Mouse (Mus musculus): Measurements from ENCODE around the gene Clec2l. TPM values are rescaled to one million over a fixed set of nuclear protein-coding genes. Genes with fewer than 3 reads are reported as not detected.

Clec2l gene
- total and polyA plus RNA-seq, 2 experiments from 2014 or later, result 49.8 to 92.8 TPM

DNA sequence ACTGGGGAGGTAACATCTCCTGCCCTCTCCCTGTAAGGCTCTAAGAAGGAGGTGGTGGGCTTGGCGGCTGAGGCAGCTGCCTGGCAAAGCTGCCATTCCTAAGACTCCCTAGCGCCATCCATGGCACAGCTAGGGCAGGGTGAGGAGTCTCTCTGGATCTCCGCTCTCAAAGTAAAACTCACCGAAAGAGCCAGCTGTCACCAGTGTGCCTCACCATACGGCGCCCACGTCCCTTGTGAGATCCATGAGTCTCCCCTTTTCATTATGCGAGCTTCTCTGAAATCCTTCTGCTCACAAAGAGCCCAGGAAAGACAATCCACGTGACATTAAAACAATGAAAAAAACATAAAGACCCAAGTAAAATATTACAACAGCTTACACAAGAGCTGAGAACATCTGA, 33.7 kb downstream of the Clec2l start:
- Histone ChIP-seq H3K27me3 (ENCODE audit: insufficient read depth, low read length) (no peaks in the 10 kb centered on the region), H3K9me3 (ENCODE audit: low read length) (no peaks in the 10 kb centered on the region), H3K4me2 (ENCODE audit: low read depth) (no peak overlapping the region), H3K4me1 (ENCODE audit: insufficient read depth) (no peaks in the 10 kb centered on the region), H3K4me3 (ENCODE audit: low read depth, low read length) (no peak overlapping the region), H3K9ac (no peak overlapping the region), H3K27ac (ENCODE audit: low read depth, low read length) (no peak overlapping the region), H3K36me3 (ENCODE audit: insufficient read depth) (peaks cover 51% of the 10 kb centered on the region)
- ATAC-seq (peak; percentile 16; the same call in 1 of the 2 replicates), DNase-seq (peak; percentile 17)
- 75% methylated on average over 9 of the region's 9 CpGs for WGBS
- no peak for TF ChIP-seq CTCF (IDR thresholded peaks at IDR 0.05; ENCODE audit: low read depth)

DNA sequence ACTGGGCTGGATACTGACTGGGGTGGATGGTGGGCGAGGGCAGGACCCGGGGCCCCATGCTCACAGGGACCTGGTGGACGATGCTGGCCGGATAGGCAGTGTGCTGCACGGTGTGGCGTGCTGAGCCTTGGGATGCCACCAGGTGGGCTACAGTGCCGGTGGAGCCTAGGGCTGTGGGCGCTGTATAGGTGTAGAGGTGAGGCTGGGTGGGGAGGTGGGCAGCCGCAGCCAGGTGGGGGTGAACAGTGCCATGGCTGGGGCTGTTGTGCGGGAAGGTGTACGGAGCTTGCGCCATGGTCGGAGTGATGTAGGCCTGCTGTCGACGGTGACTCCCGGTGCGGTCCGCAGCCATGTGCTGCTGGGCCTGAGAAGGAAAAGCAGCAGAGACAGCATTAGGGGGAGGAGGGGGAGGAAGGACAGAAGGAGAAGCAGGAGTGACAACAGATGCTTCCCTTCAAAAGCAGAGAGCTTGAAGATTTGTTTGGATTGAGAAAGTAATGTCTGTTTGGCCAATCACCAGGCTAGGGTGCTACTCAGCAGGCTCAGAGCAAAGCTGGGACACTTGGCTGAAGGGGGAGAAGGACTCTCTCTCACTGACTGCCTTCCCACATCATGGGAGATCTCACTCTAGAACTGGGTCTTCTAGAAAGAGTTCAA, 35.5 kb downstream of the Clec2l start:
- no peaks in the 10 kb centered on the region for H3K9me3 ChIP-seq (ENCODE audit: low read length)
- no peaks in the 10 kb centered on the region for H3K4me1 ChIP-seq (ENCODE audit: insufficient read depth)
- H3K36me3 ChIP-seq (ENCODE audit: insufficient read depth), result peaks cover 68% of the 10 kb centered on the region
- H3K4me2 ChIP-seq (ENCODE audit: low read depth), result no peak overlapping the region
- 95% methylated on average over 18 of the region's 18 CpGs for WGBS
- H3K9ac ChIP-seq, result no peak overlapping the region
- TF ChIP-seq CTCF (IDR thresholded peaks at IDR 0.05; ENCODE audit: low read depth), result no peak
- ATAC-seq, result no peak
- no peak overlapping the region for H3K27ac ChIP-seq (ENCODE audit: low read depth, low read length)
- DNase-seq, result peak; percentile 14
- no peak overlapping the region for H3K4me3 ChIP-seq (ENCODE audit: low read depth, low read length)
- no peaks in the 10 kb centered on the region for H3K27me3 ChIP-seq (ENCODE audit: insufficient read depth, low read length)

DNA sequence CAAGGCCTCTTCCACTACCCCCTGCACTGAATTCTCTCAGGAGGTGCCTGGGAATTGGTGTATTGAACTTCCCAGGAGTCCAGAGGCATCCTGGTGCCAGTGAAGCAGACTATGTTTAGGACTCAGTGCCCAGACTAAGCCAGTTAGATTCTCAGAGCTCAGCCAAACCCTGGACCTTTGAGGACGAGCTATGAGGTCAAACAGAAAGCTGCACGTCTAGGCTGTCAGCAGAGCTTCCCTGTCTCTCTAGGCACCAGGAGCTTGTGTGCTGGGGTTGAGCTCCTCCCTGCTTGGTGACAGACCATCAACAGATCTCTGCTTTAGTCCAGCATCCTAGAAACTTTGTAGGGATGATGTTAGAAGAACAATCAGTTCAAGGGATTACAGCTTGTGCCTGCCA, 38.6 kb downstream of the Clec2l start:
- H3K4me1 ChIP-seq (ENCODE audit: insufficient read depth), result no peaks in the 10 kb centered on the region
- ATAC-seq (no peak), DNase-seq (no peak)
- no peaks in the 10 kb centered on the region for H3K27me3 ChIP-seq (ENCODE audit: insufficient read depth, low read length)
- peaks cover 66% of the 10 kb centered on the region for H3K36me3 ChIP-seq (ENCODE audit: insufficient read depth)
- TF ChIP-seq CTCF (IDR thresholded peaks at IDR 0.05; ENCODE audit: low read depth), result no peak
- no peak overlapping the region for H3K4me3 ChIP-seq (ENCODE audit: low read depth, low read length)
- no peaks in the 10 kb centered on the region for H3K9me3 ChIP-seq (ENCODE audit: low read length)
- no peak overlapping the region for H3K27ac ChIP-seq (ENCODE audit: low read depth, low read length)
- no peak overlapping the region for H3K9ac ChIP-seq
- H3K4me2 ChIP-seq (ENCODE audit: low read depth), result no peak overlapping the region
- 63% methylated on average over 2 of the region's 2 CpGs for WGBS

DNA sequence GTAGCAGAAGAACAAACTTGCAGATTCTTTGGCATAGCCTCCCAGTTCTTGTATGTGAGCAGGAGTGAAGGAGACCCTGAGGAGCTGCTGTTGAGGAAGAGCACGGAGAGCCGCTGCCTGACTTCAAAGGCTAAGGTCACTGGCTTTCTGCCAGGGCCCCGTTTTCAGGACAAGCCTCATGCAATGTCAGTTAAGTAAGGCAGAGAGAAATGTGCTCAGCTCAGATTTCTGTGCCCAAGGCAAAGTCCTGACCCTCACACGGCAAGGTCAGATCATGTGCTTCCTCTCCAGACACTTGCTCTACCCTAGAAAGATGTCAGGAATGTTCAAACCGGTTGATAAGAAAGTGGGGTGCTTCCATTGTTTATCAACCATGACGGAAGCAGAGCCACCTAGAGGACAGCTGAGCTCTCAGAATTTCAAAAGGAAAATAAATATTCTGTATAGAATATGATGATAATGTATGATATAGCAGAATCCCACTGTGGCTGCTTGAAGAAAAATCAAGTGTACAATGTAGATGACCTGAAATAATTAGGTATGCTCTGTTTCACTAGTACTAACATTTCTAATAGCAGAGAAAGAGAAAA, 40.0 kb downstream of the Clec2l start:
- Histone ChIP-seq H3K9me3 (ENCODE audit: low read length) (no peaks in the 10 kb centered on the region), H3K4me2 (ENCODE audit: low read depth) (no peak overlapping the region), H3K27me3 (ENCODE audit: insufficient read depth, low read length) (no peaks in the 10 kb centered on the region), H3K4me1 (ENCODE audit: insufficient read depth) (no peaks in the 10 kb centered on the region), H3K27ac (ENCODE audit: low read depth, low read length) (no peak overlapping the region), H3K9ac (no peak overlapping the region), H3K4me3 (ENCODE audit: low read depth, low read length) (no peak overlapping the region), H3K36me3 (ENCODE audit: insufficient read depth) (peaks cover 65% of the 10 kb centered on the region)
- ATAC-seq, result no peak
- DNase-seq, result no peak
- peak; percentile 42 for TF ChIP-seq CTCF (IDR thresholded peaks at IDR 0.05; ENCODE audit: low read depth)
- WGBS, result 67% methylated on average over 6 of the region's 6 CpGs

DNA sequence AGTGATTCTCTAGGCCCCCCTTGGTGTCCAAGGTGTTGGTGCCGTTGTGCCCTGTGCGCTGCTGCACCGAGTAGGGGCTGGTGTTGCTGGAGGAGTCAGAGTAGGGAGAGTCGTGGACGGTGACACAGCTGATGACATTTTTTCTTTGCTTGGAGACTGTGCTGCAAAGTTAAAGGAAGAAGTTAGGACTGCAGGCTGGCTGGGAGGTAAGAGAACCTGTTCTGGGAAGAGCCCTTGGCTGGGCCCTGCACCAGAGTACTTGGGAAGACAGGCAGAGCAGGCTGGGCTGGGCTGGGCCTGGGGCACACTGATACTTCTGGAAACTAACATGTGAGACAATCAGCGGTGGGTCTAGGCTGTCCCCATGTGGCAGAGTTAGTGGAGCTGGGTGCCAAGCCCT, 40.7 kb downstream of the Clec2l start:
- Histone ChIP-seq H3K27ac (ENCODE audit: low read depth, low read length) (no peak overlapping the region), H3K27me3 (ENCODE audit: insufficient read depth, low read length) (no peaks in the 10 kb centered on the region), H3K4me1 (ENCODE audit: insufficient read depth) (no peaks in the 10 kb centered on the region), H3K9ac (no peak overlapping the region), H3K4me2 (ENCODE audit: low read depth) (no peak overlapping the region), H3K9me3 (ENCODE audit: low read length) (no peaks in the 10 kb centered on the region), H3K36me3 (ENCODE audit: insufficient read depth) (peaks cover 59% of the 10 kb centered on the region), H3K4me3 (ENCODE audit: low read depth, low read length) (no peak overlapping the region)
- no peak for TF ChIP-seq CTCF (IDR thresholded peaks at IDR 0.05; ENCODE audit: low read depth)
- no peak for ATAC-seq
- 92% methylated on average over 6 of the region's 6 CpGs for WGBS
- DNase-seq, result no peak

DNA sequence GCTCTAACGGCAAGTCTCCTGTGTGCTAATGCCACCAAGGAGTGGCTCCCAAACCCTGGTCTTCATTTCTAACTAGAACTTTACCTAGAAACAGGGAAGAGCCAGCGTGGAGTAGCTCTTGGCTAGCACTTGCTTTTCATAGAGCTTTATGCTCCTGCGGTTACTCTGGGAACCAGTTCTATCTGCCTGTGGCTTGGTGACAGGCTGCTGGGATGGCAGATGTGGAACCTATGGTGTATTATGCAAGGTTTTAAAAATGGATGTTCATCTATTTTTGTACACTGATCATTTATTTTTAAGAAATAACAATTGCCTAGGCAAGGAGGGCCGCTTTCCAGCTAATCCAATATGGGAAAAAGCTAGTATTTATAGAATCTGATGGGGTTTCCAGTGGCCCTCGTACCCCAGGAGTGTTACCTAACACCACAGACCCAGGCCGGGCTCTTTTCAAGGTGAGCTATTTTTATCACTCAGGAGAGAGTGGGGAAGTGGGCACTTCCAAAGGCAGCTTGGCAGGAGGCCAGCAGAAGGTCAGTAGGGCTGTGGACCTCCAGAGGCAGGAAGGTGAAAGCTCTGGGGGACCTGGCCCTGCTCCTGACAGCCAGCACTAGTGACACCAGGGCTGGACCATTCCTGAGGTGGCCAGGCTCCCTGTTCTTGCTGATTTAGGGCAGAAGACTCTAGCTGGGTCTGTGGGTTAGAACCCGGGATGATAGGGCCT, 41.6 kb downstream of the Clec2l start:
- DNase-seq (no peak), ATAC-seq (no peak)
- TF ChIP-seq CTCF (IDR thresholded peaks at IDR 0.05; ENCODE audit: low read depth), result no peak
- Histone ChIP-seq H3K4me3 (ENCODE audit: low read depth, low read length) (no peak overlapping the region), H3K9ac (no peak overlapping the region), H3K36me3 (ENCODE audit: insufficient read depth) (peaks cover 51% of the 10 kb centered on the region), H3K4me2 (ENCODE audit: low read depth) (no peak overlapping the region), H3K27ac (ENCODE audit: low read depth, low read length) (no peak overlapping the region), H3K27me3 (ENCODE audit: insufficient read depth, low read length) (no peaks in the 10 kb centered on the region), H3K4me1 (ENCODE audit: insufficient read depth) (no peaks in the 10 kb centered on the region), H3K9me3 (ENCODE audit: low read length) (no peaks in the 10 kb centered on the region)
- 84% methylated on average over 7 of the region's 7 CpGs for WGBS

DNA sequence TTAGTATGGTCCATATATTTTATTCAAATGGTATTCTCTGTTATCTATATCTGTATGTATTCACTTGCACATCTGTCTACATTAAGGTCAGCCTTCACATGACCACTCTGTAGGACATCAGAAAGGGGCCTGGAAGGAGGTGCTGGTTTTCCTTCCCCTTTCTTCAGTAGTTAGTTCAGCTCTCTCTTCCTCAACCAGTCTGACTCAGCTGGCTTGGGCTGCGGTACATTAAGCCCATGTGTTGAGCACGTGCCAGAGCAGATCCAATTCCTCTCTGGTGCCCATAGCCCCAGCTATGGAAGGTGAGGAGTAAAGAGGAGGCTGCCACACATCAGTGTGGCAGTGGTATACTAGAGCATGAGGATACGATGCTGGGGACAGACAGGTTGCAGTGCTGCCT, 47.6 kb downstream of the Clec2l start:
- Histone ChIP-seq H3K9ac (no peak overlapping the region), H3K4me2 (ENCODE audit: low read depth) (no peak overlapping the region), H3K4me3 (ENCODE audit: low read depth, low read length) (no peak overlapping the region), H3K4me1 (ENCODE audit: insufficient read depth) (no peaks in the 10 kb centered on the region), H3K36me3 (ENCODE audit: insufficient read depth) (peaks cover 56% of the 10 kb centered on the region), H3K27ac (ENCODE audit: low read depth, low read length) (no peak overlapping the region), H3K27me3 (ENCODE audit: insufficient read depth, low read length) (no peaks in the 10 kb centered on the region), H3K9me3 (ENCODE audit: low read length) (no peaks in the 10 kb centered on the region)
- no peak for DNase-seq
- WGBS, result 96% methylated on average over 3 of the region's 3 CpGs
- no peak for TF ChIP-seq CTCF (IDR thresholded peaks at IDR 0.05; ENCODE audit: low read depth)
- ATAC-seq, result no peak
